Mouse (Mus musculus) liver, postnatal 0 days (tissue): Measurements from ENCODE around the gene Shisal2b. TPM values are rescaled to one million over a fixed set of nuclear protein-coding genes. Genes with fewer than 3 reads are reported as not detected.
"Not testable (repeated sequence)": the region's sequence is repeated elsewhere in the genome, so short reads cannot be mapped to it uniquely, and the experiment has no call there.

Experiments
- ATAC-seq: fragments of 200-750 bp; cut with Nextera tagmentation; 2 replicates; pipeline ENCODE4 v1.8.0; 2017; ENCODE audit warnings: mild to moderate bottlenecking, moderate library complexity
- DNase-seq: peaks from one replicate; pipeline ENCODE4 v3.0.0-alpha.2; 2016
- H3K27ac ChIP-seq: fragments of 300-500 bp; sonication (generic); 2 replicates; pipeline ENCODE4 v1.5.1; 2014; ENCODE audit warnings: antibody characterized with exemption, moderate library complexity, mild to moderate bottlenecking, low read depth
- H3K27me3 ChIP-seq: fragments of 300-500 bp; sonication (generic); 2 replicates; pipeline ENCODE4 v1.6.1; 2014; ENCODE audit warnings: low read length, control low read depth, mixed read lengths; ENCODE audit not compliant: insufficient read depth
- H3K36me3 ChIP-seq: fragments of 300-500 bp; sonication (generic); replicated peaks from 2 replicates; pipeline ENCODE4 v1.6.1; 2014; ENCODE audit warnings: mild to moderate bottlenecking, control low read depth, low read length, moderate library complexity, mixed read lengths; ENCODE audit not compliant: insufficient read depth
- H3K4me1 ChIP-seq: fragments of 300-500 bp; sonication (generic); 2 replicates; pipeline ENCODE4 v1.6.1; 2014; ENCODE audit warnings: antibody characterized with exemption, mild to moderate bottlenecking, control low read depth; ENCODE audit not compliant: insufficient read depth
- H3K4me2 ChIP-seq: fragments of 300-500 bp; sonication (generic); 2 replicates; pipeline ENCODE4 v1.6.1; 2014; ENCODE audit warnings: low read depth, mild to moderate bottlenecking, low read length, moderate library complexity, mixed read lengths
- H3K4me3 ChIP-seq: fragments of 300-500 bp; sonication (generic); 2 replicates; pipeline ENCODE4 v1.5.1; 2014; ENCODE audit warnings: low read depth, low read length
- H3K9ac ChIP-seq: fragments of 300-500 bp; sonication (generic); replicated peaks from 2 replicates; pipeline ENCODE4 v1.6.1; 2014; ENCODE audit warnings: mild to moderate bottlenecking, moderate library complexity
- H3K9me3 ChIP-seq: fragments of 300-500 bp; sonication (generic); 2 replicates; pipeline ENCODE4 v1.6.1; 2016; ENCODE audit warnings: mild to moderate bottlenecking, control low read depth, low read length, mixed read lengths
- CTCF ChIP-seq: sonication (generic); IDR thresholded peaks from 2 replicates; pipeline ENCODE4 v1.5.1; 2016; ENCODE audit warnings: antibody characterized with exemption, low read depth
- EP300 ChIP-seq: IDR thresholded peaks from 2 replicates; pipeline ENCODE4 v1.6.1; 2016; ENCODE audit warnings: antibody characterized with exemption, low read depth, mild to moderate bottlenecking
- whole genome bisulfite sequencing: fragments of 180-500 bp; shearing (Covaris S2); extraction: QIAGEN DNeasy Blood & Tissue Kit; methylation state at CpG from one replicate; pipeline ENCODE4 v1.1.7; 2014; ENCODE audit not compliant: insufficient replicate concordance; 5-methylcytosine and 5-hydroxymethylcytosine counted together
- polyA plus RNA-seq: library from polyadenylated mRNA; unstranded; fragments of >200 nt; fragmentation: Nextera tagmentation; extraction: Ambion mirVana; gene quantifications from 2 replicates; pipeline ENCODE4 v1.2.1, GENCODE M21; 2015

Shisal2b gene
- not detected in 2 replicates for polyA plus RNA-seq

GRCm38 (mm10) chr13:104863127-104863979 lies at the start of gene Shisal2b:
Shisal2b (minus strand) TSS chr13:104863893.
- 0 out of 2 replicates have a peak within 1 kb of the TSS, but pooled peaks have one; percentile 39 for H3K9ac ChIP-seq
- DNase-seq (peak; percentile 32), ATAC-seq (peak; percentile 15)
- H3K9me3 ChIP-seq: no peaks in the 10 kb centered on the region
- H3K27me3 ChIP-seq: 0 out of 2 replicates have a peak, but pooled peaks cover 11% of the 10 kb centered on the region
- H3K36me3 ChIP-seq: no peaks in the 10 kb centered on the region
- WGBS: 4% methylated on average over 36 of the region's 38 CpGs
- H3K4me3 ChIP-seq: peak within 1 kb of the TSS; percentile 51
- H3K4me2 ChIP-seq: peak within 1 kb of the TSS; percentile 78
- TF ChIP-seq EP300 (no peak), CTCF (no peak)
- H3K27ac ChIP-seq: no peak within 1 kb of the TSS
- H3K4me1 ChIP-seq: no peaks in the 10 kb centered on the region

- not testable (repeated sequence) for H3K36me3 ChIP-seq, H3K4me2 ChIP-seq, ATAC-seq, H3K9me3 ChIP-seq, H3K27me3 ChIP-seq, H3K4me3 ChIP-seq, H3K27ac ChIP-seq, H3K4me1 ChIP-seq, H3K9ac ChIP-seq, DNase-seq
- 78% methylated on average over 5 of the region's 5 CpGs for WGBS
Observed at GRCm38 (mm10) chr13:104911626-104912025, 47.9 kb upstream of the Shisal2b start.

- 67% methylated on average over 1 of the region's 1 CpGs for WGBS
- not testable (repeated sequence) for DNase-seq, H3K9ac ChIP-seq, H3K4me1 ChIP-seq, H3K9me3 ChIP-seq, H3K27me3 ChIP-seq, H3K27ac ChIP-seq, H3K4me3 ChIP-seq, ATAC-seq, H3K4me2 ChIP-seq, H3K36me3 ChIP-seq
Observed at GRCm38 (mm10) chr13:104911006-104911405, 47.3 kb upstream of the Shisal2b start.

- H3K4me1 ChIP-seq: no peaks in the 10 kb centered on the region
- TF ChIP-seq CTCF (no peak), EP300 (no peak)
- H3K4me2 ChIP-seq: no peak overlapping the region
- no peak overlapping the region for H3K9ac ChIP-seq
- no peaks in the 10 kb centered on the region for H3K36me3 ChIP-seq
- H3K4me3 ChIP-seq: no peak overlapping the region
- WGBS: 69% methylated on average over 7 of the region's 7 CpGs
- H3K9me3 ChIP-seq: no peaks in the 10 kb centered on the region
- H3K27me3 ChIP-seq: no peaks in the 10 kb centered on the region
- no peak overlapping the region for H3K27ac ChIP-seq
- no peak for ATAC-seq
- DNase-seq: no peak
Observed at GRCm38 (mm10) chr13:104908691-104909090, 45.0 kb upstream of the Shisal2b start.

GRCm38 (mm10) chr13:104894771-104895170 lies 31.1 kb upstream of the Shisal2b start:
- H3K27ac ChIP-seq: no peak overlapping the region
- 76% methylated on average over 1 of the region's 1 CpGs for WGBS
- no peak overlapping the region for H3K4me2 ChIP-seq
- no peaks in the 10 kb centered on the region for H3K27me3 ChIP-seq
- ATAC-seq (no peak), DNase-seq (no peak)
- no peaks in the 10 kb centered on the region for H3K4me1 ChIP-seq
- H3K4me3 ChIP-seq: no peak overlapping the region
- H3K9me3 ChIP-seq: no peaks in the 10 kb centered on the region
- TF ChIP-seq EP300: no peak
- no peaks in the 10 kb centered on the region for H3K36me3 ChIP-seq
- H3K9ac ChIP-seq: no peak overlapping the region

GRCm38 (mm10) chr13:104892337-104892736 lies 28.6 kb upstream of the Shisal2b start:
- 67% methylated on average over 4 of the region's 4 CpGs for WGBS
- no peaks in the 10 kb centered on the region for H3K36me3 ChIP-seq
- H3K4me3 ChIP-seq: no peak overlapping the region
- H3K27me3 ChIP-seq: no peaks in the 10 kb centered on the region
- ATAC-seq (no peak), DNase-seq (no peak)
- no peak overlapping the region for H3K4me2 ChIP-seq
- no peaks in the 10 kb centered on the region for H3K9me3 ChIP-seq
- H3K27ac ChIP-seq: no peak overlapping the region
- H3K4me1 ChIP-seq: no peaks in the 10 kb centered on the region
- TF ChIP-seq EP300: no peak
- TF ChIP-seq CTCF: no peak
- H3K9ac ChIP-seq: no peak overlapping the region
